Mouse (Mus musculus): Measurements from ENCODE around the gene Zfp27. TPM values are rescaled to one million over a fixed set of nuclear protein-coding genes. Genes with fewer than 3 reads are reported as not detected.

Gene Zfp27
- 0.35 and 0.40 TPM in 2 replicates for polyA plus RNA-seq (2012)

DNA sequence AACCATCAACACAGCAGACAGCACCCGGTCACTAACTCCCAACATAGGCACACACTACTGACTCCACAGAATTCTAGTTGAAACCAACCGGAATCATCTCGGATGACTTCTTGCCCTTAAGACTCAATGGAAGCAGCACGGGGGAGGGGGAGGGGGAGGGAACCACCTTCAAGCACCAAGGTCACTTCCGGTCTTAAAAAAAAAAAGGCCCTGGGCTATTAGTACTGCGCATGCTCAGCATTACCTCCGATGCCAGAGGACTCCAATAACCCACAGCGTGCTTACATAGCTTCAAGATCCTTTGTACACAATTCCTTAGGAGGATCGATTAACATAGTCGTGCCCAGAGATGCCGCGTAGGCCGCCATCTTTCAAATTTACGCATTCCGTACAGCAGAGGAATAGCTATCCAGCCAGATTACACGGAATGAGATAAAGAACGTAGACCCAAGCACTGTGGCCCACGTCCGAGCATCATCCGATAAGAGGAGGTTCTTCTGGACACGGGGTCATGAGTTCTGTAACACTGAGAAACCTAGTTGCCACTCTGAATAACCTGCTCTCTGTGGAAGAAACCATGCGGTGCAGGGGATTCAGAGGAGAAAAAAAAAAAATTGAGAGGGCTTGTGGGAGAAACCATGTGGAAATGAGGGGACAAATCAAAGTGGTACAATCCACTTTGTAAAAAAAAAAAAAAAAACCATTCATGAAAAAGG, at the start of gene Zfp27:
Gene Zfp27 (minus strand): TSS at position 607 of the 716 bp plus-strand sequence.
- peak; percentile 52 for TF ChIP-seq GATA1 (IDR thresholded peaks at IDR 0.05; ENCODE audit: low read length)

DNA sequence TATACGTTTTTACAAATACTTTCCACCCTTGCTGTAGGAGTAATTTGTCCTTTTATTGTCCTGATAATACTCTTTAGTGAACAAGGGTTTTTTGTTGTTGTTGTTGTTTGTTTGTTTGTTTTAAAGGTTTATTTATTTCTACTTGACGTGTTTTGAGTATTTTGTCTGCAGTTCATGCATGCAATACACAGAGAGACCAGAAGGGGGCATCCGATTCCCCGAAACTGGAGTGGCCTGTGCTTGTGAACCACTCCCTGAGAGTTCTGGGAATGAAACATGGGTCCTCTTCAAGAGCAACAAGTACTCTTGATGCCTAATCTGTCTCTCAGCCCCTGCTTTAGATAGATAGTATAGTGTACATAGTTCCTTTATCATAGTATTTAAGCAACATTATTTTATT, 48.4 kb upstream of the Zfp27 start:
- TF ChIP-seq GATA1 (IDR thresholded peaks at IDR 0.05; ENCODE audit: low read length), result no peak

DNA sequence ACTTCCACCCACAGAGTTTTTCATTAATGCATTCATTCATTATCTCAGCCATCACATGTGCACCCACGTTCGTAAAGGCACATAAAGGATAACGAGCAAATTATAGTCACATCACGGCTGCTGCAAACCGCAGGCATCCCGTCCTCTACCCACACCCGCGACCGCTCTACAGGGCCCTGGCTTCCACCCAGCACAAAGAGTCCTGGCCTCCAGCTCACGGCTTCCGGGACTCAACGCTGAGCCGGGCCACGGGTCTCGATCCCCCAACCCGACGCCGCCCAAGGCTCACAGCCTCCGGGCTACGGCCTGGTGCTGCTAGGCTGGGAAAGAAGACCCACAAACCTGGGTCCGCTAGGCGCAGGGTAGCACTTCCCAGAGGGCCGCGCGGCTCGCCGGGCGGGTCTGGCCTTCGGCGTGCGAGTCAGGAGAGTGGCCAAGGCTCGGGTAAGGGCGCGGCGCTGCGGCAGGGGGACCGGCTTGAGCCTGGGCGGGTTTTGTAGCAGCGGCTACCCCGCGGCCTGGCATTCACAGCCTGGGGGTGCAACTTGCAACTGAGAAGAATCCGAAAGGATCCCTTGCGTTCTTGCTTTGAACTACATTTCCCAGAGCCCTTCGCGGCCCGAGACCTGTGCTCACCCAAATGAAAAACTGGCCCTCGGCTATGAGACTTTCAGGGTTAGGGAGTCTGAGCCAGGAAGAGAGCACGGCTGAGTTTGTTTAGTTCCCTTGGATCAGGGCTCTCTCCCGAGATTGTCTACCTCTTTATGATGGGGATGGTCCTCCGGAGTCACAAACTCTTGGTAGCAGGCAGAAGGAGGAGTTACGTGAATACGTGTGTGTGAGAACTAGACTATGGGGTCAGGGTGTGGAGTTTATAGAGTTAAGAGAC, 47.4 kb upstream of the Zfp27 start, which contains the start of gene Zfp74:
Gene Zfp74 (minus strand): TSS at position 577 of the 889 bp plus-strand sequence.
- TF ChIP-seq GATA1 (IDR thresholded peaks at IDR 0.05; ENCODE audit: low read length), result no peak

- no peak for TF ChIP-seq GATA1 (IDR thresholded peaks at IDR 0.05; ENCODE audit: low read length)
Observed at GRCm38 (mm10) chr7:29953086-29953485, 46.7 kb upstream of the Zfp27 start.

DNA sequence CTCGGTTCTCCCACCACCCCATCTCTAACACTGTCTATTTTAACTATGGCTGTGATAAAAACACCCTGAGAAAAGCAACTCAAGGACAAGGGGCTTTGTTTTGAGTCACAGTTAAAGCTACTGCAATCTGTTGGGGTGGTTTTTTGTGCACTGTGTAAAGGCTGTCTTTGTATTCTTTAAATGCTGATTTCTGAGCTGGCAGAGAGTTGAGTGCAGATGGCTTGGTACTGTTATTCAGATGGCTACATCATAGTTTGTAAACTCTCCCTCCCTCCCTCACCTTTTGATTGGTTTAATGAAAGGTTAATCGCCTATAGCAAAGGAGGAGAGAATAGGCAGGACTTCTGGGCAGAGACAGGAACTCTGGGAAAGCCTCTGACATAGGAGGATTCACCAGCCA, 37.8 kb upstream of the Zfp27 start:
- TF ChIP-seq GATA1 (IDR thresholded peaks at IDR 0.05; ENCODE audit: low read length), result no peak

DNA sequence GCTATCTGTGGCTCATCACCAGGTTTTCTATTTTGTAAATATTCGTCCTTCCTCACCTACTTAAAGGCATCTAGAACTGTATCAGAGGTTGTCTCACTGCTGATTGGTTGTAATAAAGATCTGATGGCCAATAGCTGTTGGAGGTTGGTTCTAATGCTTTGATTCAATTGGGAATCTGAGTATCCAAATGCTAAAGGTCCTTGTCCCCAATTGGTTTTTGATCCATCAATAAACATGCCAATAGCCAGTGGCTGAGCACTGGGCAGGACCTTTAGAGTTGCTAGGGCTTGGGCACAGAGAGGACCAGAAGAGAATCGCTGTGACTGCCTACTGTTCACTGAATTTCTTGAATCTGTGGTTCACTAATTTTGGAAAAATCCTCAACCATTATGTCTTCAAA, 37.3 kb upstream of the Zfp27 start:
- no peak for TF ChIP-seq GATA1 (IDR thresholded peaks at IDR 0.05; ENCODE audit: low read length)

- TF ChIP-seq GATA1 (IDR thresholded peaks at IDR 0.05; ENCODE audit: low read length), result no peak
Observed at GRCm38 (mm10) chr7:29942740-29943139, 36.4 kb upstream of the Zfp27 start.

GRCm38 (mm10) chr7:29941027-29941426, 34.7 kb upstream of the Zfp27 start:
- TF ChIP-seq GATA1 (IDR thresholded peaks at IDR 0.05; ENCODE audit: low read length), result no peak

DNA sequence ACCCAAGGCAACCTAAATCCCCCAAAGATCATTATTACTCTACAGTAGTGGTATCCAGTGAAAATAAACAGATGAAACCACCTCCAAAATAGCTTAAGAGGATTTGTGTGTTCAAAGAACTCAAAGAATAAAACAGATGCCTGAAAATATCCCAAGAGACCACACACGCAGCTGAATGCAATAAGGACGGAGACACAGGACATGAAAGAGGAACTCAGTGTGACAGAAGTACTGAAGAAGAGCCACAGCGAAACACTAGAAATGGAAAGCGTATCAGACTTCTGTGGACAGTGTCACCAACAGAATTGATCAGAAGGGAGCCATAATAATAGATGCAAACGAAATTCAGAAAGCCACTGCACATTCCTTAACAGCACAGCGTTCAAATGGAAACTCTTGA, 32.5 kb upstream of the Zfp27 start:
- TF ChIP-seq GATA1 (IDR thresholded peaks at IDR 0.05; ENCODE audit: low read length), result no peak

GRCm38 (mm10) chr7:29922780-29923179, 16.4 kb upstream of the Zfp27 start:
- no peak for TF ChIP-seq GATA1 (IDR thresholded peaks at IDR 0.05; ENCODE audit: low read length)

GRCm38 (mm10) chr7:29921439-29922093, 15.2 kb upstream of the Zfp27 start:
- no peak for TF ChIP-seq GATA1 (IDR thresholded peaks at IDR 0.05; ENCODE audit: low read length)

GRCm38 (mm10) chr7:29918062-29918453, 11.7 kb upstream of the Zfp27 start:
- no peak for TF ChIP-seq GATA1 (IDR thresholded peaks at IDR 0.05; ENCODE audit: low read length)

- no peak for TF ChIP-seq GATA1 (IDR thresholded peaks at IDR 0.05; ENCODE audit: low read length)
Observed at GRCm38 (mm10) chr7:29917371-29918061, 11.1 kb upstream of the Zfp27 start.

DNA sequence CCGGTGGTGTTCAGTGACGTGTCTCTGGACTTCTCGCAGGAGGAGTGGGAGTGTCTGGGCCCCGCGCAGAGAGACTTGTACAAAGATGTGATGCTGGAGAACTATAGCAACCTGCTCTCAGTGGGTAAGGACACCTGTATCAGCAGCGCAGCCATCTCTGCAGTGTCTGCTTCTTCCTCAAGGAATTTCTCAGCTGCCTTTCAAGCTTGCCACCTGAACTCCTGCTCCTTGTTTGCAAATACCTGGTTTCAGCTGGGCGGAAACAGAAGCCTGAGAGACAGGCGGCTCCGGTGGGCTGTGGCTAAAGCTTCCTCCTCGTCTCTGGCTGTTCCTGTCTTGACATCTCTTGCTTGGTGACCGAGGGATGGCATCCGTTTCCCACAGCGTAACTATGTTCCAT, 5.8 kb upstream of the Zfp27 start:
- TF ChIP-seq GATA1 (IDR thresholded peaks at IDR 0.05; ENCODE audit: low read length), result no peak

- TF ChIP-seq GATA1 (IDR thresholded peaks at IDR 0.05; ENCODE audit: low read length), result no peak
Observed at GRCm38 (mm10) chr7:29910252-29910651, 3.9 kb upstream of the Zfp27 start.

Measured in G1E-ER4 (cell line).